Mouse (Mus musculus) heart, embryonic 12.5 days (tissue): ENCODE results near the gene Dyrk1a. TPM values are rescaled to one million over a fixed set of nuclear protein-coding genes. Genes with fewer than 3 reads are reported as not detected.

ENCODE experiments used
- ATAC-seq: fragments of 200-750 bp; cut with Nextera tagmentation; 2 replicates; pipeline ENCODE4 v1.8.0; 2017; ENCODE audit warnings: moderate TSS enrichment, moderate library complexity; ENCODE audit not compliant: insufficient number of reproducible peaks, low FRiP score
- H3K27ac ChIP-seq: fragments of 300-500 bp; sonication (generic); 2 replicates; pipeline ENCODE4 v1.5.1; 2016; ENCODE audit warnings: mild to moderate bottlenecking, moderate library complexity; ENCODE audit not compliant: poor library complexity, severe bottlenecking
- H3K27me3 ChIP-seq: fragments of 300-500 bp; sonication (generic); replicated peaks from 2 replicates; pipeline ENCODE4 v1.6.1; 2016; ENCODE audit warnings: mild to moderate bottlenecking, moderate library complexity
- H3K36me3 ChIP-seq: fragments of 300-500 bp; sonication (generic); 2 replicates; pipeline ENCODE4 v1.6.1; 2016; ENCODE audit warnings: mild to moderate bottlenecking, moderate library complexity
- H3K4me1 ChIP-seq: fragments of 300-500 bp; sonication (generic); replicated peaks from 2 replicates; pipeline ENCODE4 v1.6.1; 2016; ENCODE audit warnings: mild to moderate bottlenecking
- H3K4me2 ChIP-seq: fragments of 300-500 bp; sonication (generic); 2 replicates; pipeline ENCODE4 v1.6.1; 2016; ENCODE audit warnings: mild to moderate bottlenecking, moderate library complexity
- H3K4me3 ChIP-seq: fragments of 300-500 bp; sonication (generic); 2 replicates; pipeline ENCODE4 v1.5.1; 2016; ENCODE audit warnings: mild to moderate bottlenecking
- H3K9ac ChIP-seq: fragments of 300-500 bp; sonication (generic); 2 replicates; pipeline ENCODE4 v1.6.1; 2016; ENCODE audit warnings: mild to moderate bottlenecking, moderate library complexity
- H3K9me3 ChIP-seq: fragments of 300-500 bp; sonication (generic); replicated peaks from 2 replicates; pipeline ENCODE4 v1.6.1; 2016; ENCODE audit warnings: mild to moderate bottlenecking, moderate library complexity
- WGBS: fragments of 180-500 bp; shearing (Covaris S2); methylation state at CpG from one replicate; pipeline ENCODE4 v1.1.7; 2016; 5-methylcytosine and 5-hydroxymethylcytosine counted together
- polyA plus RNA-seq: library from polyadenylated mRNA; unstranded; fragments of >200 nt; fragmentation: Nextera tagmentation; extraction: Ambion mirVana; gene quantifications from 2 replicates; pipeline ENCODE4 v1.2.1, GENCODE M21; 2016

Dyrk1a gene
- polyA plus RNA-seq, 1 experiment from 2014 or later: 7.9 TPM

DNA sequence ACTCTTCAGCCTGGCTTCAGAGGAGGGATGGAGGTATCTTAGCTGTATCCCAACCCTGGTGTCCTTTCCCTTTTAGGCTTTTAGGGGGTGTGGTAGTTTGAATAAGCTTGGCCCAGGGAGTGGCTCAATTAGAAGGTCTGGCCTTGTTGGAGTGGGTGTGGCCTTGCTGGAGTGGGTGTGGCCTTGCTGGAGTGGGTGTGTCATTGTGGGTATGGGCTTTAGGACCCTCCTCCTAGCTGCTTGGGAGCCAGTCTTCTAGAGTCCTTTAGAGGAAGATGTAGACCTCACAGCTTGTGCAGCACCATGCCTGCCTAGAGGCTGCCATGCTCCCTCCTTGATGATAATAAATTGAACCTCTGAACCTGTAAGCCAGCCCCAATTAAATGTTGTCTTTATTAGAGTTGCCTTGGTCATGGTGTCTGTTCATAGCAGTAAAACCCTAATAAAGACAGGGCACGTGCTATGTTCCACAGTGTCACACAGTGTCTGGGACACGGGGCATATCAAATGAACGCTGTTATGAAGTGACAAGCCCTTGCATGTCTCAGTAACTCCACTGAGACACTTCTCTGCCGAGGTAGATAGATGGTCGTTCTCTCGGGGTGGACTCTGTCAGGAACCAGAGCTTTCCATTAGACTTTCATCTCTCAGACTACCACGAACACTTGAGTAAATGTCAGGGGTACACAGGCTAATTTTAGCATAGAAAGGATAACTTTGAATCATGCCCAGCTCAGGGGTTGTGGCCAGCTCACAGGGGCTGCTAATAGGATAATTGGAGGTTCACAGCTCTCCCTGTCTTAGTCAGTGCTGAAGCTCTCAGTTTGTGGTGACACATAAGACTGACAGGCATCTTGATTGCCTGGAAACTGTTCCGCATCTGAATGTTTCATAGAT lies 166.9 kb downstream of the Dyrk1a start:
- ATAC-seq: no peak
- no peak overlapping the region for H3K9ac ChIP-seq
- H3K4me3 ChIP-seq: no peak overlapping the region
- no peak overlapping the region for H3K4me2 ChIP-seq
- peaks cover 4% of the 10 kb centered on the region; the same call in 1 of the 2 replicates for H3K9me3 ChIP-seq
- 51% methylated on average over 8 of the region's 8 CpGs for WGBS
- 0 out of 2 replicates have a peak overlapping the region, but pooled peaks have one; percentile 11 for H3K27ac ChIP-seq
- no peaks in the 10 kb centered on the region for H3K27me3 ChIP-seq
- H3K36me3 ChIP-seq: peaks cover 15% of the 10 kb centered on the region
- peaks cover 13% of the 10 kb centered on the region for H3K4me1 ChIP-seq

DNA sequence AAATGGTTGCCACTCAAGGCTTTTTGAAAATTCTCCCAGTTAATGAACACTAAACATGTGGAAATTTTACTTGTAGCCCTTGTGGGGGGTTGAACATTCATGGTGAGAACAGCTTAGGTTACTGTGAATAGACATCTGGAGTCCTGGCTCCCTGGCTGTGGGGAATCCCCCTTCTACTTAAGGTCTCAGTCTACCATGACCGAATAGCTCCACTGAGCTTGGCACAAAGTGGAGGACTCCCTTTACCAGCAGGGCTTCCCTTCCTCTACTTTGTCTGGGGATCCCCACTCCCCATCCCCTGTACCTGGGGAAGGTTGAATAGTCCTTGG lies 167.5 kb downstream of the Dyrk1a start:
- 0 out of 2 replicates have a peak overlapping the region, but pooled peaks have one; percentile 1 for H3K27ac ChIP-seq
- H3K4me2 ChIP-seq: no peak overlapping the region
- ATAC-seq: no peak
- no peaks in the 10 kb centered on the region for H3K27me3 ChIP-seq
- no peak overlapping the region for H3K4me3 ChIP-seq
- peaks cover 13% of the 10 kb centered on the region for H3K36me3 ChIP-seq
- peaks cover 3% of the 10 kb centered on the region; the same call in 1 of the 2 replicates for H3K9me3 ChIP-seq
- WGBS: 82% methylated on average over 1 of the region's 1 CpGs
- no peak overlapping the region for H3K9ac ChIP-seq
- H3K4me1 ChIP-seq: peaks cover 14% of the 10 kb centered on the region

DNA sequence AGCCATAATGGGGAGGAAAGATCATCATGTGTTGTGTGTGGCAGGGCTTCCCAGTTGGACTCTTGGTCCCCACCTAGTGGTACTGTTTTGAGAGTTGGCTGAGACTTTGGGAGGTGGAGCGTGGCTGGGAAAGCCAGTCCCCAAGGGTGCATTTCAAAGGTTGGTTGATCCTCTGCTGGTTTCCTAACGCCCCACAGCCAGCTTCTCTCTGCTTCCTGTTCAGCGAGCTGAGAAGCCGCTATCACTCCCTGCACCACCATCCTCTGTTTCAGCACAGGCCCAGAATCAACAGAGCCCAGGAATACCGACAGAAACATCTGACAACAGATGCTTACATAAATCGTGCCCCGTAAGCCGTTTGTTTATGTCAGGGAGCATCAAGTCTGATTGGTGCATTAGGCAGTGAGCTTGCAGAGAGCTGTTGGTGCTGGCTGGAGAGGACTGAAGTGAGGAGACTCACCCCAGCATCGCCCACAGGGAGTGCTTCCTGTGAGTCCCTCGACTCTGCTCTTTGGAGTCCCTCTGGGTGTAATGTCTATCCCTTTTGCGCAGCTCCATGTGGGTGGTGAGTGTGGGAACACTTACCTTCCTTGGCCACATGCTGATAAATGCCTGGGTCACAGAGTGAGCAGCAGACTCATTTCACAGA lies 174.2 kb downstream of the Dyrk1a start:
- Histone ChIP-seq H3K36me3 (peaks cover 4% of the 10 kb centered on the region), H3K27me3 (no peaks in the 10 kb centered on the region), H3K4me2 (peak overlapping the region; percentile 49), H3K4me3 (peak overlapping the region; percentile 28; the same call in 1 of the 2 replicates), H3K9me3 (no peaks in the 10 kb centered on the region), H3K9ac (peak overlapping the region; percentile 36; the same call in 1 of the 2 replicates), H3K27ac (peak overlapping the region; percentile 26; the same call in 1 of the 2 replicates), H3K4me1 (peaks cover 18% of the 10 kb centered on the region)
- peak; percentile 54 for ATAC-seq
- 1% methylated on average over 11 of the region's 11 CpGs for WGBS

DNA sequence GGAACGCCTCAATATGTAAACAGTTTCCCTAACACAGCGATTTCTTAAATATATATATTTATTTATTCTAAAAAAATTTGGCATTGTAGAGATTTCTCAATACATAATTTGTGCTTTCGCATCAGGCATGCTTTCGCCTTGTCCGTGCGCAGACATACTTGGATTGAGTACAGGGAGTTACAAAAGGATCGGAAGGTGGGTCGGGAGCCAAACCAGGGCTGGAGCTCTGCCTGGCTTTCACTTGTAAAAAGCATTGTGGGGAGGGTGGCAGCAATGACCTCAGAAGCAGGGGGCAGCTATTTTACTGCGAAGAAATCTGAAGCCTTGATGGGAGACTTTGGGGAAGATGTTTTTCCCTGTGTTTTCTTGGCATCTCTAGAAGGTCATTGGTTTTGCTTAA lies 175.2 kb downstream of the Dyrk1a start:
- H3K4me3 ChIP-seq: no peak overlapping the region
- peaks cover 18% of the 10 kb centered on the region for H3K4me1 ChIP-seq
- ATAC-seq: no peak
- no peaks in the 10 kb centered on the region for H3K9me3 ChIP-seq
- no peak overlapping the region for H3K9ac ChIP-seq
- no peak overlapping the region for H3K27ac ChIP-seq
- no peaks in the 10 kb centered on the region for H3K27me3 ChIP-seq
- no peak overlapping the region for H3K4me2 ChIP-seq
- no peaks in the 10 kb centered on the region; the same call in 1 of the 2 replicates for H3K36me3 ChIP-seq
- 81% methylated on average over 9 of the region's 9 CpGs for WGBS

Other genes starting within 250 kb of the Dyrk1a start
- gene Ripply3, start 241.6 kb upstream of the Dyrk1a start, polyA plus RNA-seq: 4.2 and 4.3 TPM in 2 replicates
- gene Ttc3, start 199.4 kb upstream of the Dyrk1a start, polyA plus RNA-seq: 212 and 237 TPM in 2 replicates
- gene Pigp, start 198.2 kb upstream of the Dyrk1a start, polyA plus RNA-seq: 104 and 111 TPM in 2 replicates
- gene Vps26c, start 43.2 kb upstream of the Dyrk1a start, polyA plus RNA-seq: 45.8 and 48.9 TPM in 2 replicates